Mouse (Mus musculus) left cerebral cortex, adult 8-10 months (tissue): ENCODE measurements around the gene Fermt3. TPM values are rescaled to one million over a fixed set of nuclear protein-coding genes. Genes with fewer than 3 reads are reported as not detected.
"Not testable (repeated sequence)": the region's sequence is repeated elsewhere in the genome, so short reads cannot be mapped to it uniquely, and the experiment has no call there.

Experiments
- DNase-seq, 2 experiments: peaks; one replicate each; pipeline ENCODE4 v3.0.0; 2022; ENCODE audit warnings: low spot score in 2 of 2
- total RNA-seq, 4 experiments: library from RNA; stranded (reverse); gene quantifications; 2 replicates each; pipeline ENCODE4 v1.2.4; 2022

Fermt3 gene
- 10 to 100 TPM in 1 of 4 experiments, 1 to 10 TPM in 3; 4.1 to 11.5 (median 7.1) TPM for total RNA-seq

DNA sequence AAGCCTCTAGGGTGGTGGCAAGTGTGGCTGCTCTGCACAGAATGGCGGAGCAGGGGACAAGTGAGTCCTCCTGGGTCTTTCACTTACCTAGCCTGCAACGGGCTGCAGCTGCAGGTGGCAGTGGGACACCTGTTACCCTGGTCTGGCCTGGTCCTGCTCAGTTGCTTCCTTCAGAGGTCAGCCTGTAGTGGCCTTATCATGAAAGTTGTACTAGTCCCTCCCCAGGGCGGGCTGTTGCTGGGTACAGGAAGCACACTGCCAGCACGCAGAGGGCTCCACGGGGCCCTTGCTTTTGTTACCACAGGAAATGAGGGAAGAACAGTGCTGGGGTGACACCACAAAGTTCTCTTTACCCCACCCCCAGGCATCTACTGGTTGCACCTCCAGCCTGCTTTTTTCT, at the start of gene Fermt3:
Fermt3 (minus strand) TSS at position 279 of the 400 bp plus-strand sequence.
- no peak for DNase-seq

DNA sequence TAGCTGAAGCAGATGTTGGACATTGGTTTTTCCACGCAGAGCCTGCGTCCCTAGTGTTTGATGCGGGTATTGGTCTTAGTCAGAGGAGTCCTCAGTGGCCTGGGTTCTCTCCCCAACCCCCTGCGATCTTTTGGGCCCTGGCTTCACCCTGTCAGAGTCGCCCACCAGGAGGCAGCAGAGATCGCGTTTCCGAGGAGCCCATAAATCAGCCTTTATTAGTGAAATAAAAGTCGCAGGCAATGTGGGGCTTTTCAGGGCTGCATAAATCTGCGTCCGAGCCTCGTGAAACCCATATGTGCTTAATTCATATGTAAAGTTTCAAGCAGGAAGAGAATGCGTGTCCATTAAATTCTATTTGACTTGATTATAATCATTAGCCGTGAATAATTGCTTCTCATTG, 48.9 kb upstream of the Fermt3 start:
- DNase-seq: peak in 1 of 2 experiments; percentile 83

DNA sequence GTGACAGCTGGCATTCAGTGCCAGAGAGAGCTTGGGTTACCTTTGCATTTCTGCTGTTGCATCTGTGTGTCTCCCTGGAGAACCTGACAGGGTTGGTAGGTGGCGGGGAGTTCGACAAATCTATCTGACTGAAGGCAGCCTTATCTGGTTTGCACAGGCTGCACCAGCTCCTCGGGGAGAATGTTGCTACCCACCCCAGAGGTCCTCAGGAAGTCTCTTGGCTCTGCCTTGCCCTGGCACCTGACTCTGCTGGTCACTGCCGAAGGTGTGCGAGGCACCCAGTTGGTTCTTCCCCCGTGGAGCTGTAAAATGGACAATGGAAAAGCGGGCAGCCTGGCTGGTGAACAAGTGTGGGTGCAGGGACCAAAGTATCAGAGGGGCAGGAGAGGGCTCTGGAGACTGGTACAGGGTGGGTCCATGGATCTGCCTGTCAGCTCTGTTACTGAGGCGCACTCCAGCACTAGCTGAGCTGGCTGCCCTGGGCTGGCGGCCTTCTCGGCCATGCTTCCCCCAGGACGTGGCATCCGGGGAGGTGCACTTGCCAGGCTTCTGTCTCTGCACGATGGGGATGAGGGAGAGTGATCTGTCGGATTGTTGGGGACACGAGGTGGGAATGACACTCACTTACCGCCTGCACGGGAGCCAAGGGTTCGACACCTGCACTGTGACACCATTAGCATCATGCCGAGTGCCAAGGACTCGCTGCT, 48.2 kb upstream of the Fermt3 start:
- no peak for DNase-seq

DNA sequence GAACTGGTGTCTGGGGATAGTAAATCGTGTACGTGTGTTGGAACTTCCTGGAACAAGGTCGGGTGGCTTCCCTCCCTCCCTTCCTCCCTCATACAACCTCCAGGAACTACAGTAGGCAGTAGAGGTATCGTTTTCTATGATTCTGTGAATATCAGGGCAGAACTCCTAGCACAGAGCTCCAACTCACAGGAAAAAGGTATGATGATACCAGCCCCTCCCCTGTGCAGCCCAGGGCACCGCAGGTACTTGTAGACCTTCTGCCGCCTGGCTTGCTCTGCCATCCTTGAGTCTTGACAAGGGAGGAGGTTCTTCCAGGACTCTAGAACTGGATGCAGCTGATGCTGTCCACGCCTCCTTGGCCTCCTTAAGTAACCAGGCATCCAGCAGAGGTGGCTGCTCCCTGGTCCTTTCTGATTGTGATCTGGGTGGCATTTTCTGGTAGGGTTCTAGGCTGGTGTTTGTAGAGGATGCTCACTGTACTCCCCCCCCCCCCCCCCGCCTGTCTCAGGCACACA, 47.6 kb upstream of the Fermt3 start:
- no peak for DNase-seq

DNA sequence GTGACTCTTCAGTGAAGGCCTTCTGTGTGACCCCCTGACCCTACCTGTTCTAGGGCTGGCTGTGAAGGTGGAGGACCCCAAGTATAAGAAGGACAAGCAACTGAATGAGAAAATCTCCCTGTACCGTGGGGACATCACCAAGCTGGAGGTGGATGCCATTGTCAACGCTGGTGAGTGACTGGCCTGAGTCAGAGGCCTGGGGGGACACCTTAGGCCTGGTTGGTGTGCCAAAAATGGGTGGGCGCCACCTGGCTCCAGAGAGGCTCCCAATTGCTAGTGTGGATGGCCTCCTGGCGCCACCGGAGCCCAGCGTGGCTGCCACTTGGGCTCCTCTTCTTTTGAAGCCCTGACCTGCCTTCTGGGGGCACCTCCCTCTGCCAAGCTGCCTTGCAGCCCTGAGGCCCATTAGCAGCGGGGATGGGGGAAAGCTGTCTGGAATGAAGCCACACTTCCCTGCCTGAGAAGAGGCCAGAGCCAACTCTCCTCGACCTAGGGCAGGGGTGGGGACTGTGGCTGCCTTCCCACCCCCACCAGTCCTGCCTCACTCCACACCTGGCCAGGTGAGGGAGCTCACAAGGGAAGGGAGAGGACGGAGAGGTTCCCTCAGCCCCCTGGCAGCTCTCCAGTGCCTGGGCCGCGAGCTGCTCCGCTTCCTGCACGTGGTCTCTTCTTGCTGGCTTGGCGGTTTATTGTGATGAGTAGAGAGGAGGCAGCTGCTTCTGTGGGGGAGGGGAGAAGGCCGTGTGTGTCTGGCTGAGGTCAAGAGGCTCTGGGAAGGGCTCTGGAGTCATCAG, 47.0 kb upstream of the Fermt3 start:
- no peak for DNase-seq

DNA sequence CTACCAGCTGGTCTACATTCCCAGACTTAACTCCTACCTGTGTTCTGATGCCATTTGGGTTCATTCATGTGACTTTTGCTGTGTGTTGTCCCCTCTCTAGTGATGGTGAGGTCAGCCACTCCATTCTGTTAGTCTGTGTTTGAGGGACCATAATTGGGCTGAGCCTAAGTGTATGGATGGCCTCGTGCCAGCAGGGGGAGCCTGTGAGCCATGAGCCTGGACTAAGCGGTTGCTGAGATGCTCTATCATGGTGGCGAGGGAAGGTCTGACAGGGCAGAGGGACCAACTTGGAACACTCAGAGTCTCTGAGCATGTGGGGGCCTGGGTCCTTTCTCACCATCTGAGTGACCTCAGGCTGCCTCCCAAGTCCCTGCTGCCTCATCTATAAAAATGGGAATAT, 45.3 kb upstream of the Fermt3 start:
- peak in 1 of 2 experiments; percentile 71 for DNase-seq

DNA sequence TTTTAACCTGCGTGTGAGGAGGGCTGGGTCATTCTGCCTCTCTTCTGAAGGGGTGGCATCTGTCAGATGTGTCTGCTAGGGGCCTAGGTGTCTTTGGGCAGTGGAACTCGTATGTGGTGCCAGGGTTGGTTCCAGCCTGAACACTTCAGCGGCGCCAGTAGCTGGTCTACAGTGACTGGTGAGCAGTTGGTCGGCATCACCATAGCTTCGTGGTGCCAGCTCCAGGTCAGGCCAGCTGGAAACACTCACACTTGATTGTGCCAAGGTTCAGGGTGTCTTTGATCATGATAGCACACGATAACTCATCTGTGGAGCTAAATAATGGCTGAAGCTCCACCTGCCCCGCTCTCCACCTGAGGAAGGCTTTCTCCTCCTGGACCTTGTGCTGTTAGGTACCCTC, 43.6 kb upstream of the Fermt3 start:
- DNase-seq: no peak

DNA sequence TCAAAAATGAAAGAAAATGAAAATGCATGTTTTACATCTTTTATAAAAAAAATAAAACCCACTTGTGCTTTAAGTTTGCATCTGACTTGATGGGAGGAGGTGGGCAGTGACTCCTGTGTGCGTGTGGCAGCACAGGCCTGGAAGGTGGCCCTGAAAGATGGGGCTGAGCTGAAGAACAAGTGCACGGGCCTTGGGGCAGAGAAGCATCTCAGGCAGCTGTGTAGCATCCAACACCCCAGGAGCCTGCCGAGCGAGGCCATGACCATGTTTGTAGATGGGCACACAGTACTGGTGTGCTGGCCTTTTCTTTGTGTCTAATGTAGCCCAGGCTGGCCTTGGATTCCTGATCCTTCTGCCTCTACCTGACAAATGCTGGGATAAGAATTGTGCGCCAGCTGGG, 42.8 kb upstream of the Fermt3 start:
- no peak for DNase-seq

DNA sequence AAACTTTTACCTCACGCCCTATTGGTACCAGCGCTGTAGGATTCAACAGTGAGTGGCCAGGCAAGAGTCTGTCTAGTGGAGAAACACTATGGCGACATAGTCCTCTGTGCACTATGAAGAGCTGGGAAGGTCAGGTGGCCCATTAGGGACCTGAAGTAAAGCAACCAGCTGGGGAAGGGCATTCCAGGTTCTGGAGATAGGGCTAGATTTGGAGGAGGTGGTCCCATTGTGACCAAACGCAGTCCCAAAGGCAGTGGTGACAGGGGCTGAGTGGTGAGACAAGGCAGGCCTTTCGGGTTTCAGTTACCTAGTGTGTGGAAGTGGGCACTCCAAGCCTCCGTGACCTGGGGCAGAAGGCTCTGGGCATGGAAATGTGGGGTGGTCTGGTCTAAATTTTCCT, 39.3 kb upstream of the Fermt3 start:
- no peak for DNase-seq

DNA sequence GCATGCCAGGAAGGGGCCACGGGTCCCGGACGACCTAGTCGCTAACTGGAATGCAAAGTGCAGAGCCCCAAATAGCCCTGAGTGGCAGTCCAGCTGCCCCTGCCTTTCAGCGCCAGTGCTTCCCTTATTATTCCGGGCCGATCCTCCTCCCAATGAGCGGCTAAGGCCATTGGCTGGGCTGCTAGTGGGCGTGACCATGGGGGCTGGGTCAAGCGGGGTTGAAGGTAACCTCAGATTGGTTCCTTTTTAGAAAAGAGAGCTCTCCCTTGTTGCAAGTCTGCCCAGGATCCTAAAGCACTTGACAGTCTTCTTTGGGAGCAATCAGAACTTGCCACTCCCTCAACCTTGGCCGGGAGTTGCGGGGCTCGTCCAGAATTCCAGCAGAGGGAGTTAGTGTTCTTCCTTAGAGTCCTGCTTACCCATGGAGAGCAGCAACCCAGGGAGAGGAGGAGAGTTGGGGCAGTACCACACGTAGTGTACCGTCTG, 38.5 kb upstream of the Fermt3 start:
- DNase-seq: peak; percentile 49 to 66

DNA sequence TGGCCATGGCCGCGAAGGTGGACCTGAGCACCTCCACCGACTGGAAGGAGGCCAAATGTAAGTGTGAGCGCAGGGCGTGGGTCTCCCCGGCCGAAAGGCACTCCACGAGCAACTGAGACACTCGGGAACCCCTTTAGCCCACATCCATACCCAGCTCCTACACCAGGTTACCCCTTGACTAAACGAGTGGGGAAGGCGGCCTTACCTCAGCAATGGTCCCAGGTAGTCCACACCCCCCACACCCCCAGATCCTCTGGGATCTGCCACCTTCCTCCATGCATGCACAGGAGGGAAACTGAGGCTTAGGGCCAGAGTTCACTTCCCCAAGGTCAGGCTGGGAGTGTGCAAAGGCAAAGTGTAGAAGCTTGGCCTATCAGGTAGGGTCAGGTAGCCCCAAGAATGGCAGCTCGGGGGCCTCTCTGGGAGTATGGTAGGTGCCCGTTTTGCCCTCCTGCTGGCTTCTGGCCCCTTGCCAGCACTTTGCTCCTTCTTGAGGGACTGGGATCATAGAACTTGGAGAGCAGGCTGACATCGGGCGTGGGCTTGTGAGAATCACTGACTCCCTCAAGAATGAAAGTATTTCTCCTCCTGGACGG, 38.0 kb upstream of the Fermt3 start:
- peak in 1 of 2 experiments; percentile 52 for DNase-seq

DNA sequence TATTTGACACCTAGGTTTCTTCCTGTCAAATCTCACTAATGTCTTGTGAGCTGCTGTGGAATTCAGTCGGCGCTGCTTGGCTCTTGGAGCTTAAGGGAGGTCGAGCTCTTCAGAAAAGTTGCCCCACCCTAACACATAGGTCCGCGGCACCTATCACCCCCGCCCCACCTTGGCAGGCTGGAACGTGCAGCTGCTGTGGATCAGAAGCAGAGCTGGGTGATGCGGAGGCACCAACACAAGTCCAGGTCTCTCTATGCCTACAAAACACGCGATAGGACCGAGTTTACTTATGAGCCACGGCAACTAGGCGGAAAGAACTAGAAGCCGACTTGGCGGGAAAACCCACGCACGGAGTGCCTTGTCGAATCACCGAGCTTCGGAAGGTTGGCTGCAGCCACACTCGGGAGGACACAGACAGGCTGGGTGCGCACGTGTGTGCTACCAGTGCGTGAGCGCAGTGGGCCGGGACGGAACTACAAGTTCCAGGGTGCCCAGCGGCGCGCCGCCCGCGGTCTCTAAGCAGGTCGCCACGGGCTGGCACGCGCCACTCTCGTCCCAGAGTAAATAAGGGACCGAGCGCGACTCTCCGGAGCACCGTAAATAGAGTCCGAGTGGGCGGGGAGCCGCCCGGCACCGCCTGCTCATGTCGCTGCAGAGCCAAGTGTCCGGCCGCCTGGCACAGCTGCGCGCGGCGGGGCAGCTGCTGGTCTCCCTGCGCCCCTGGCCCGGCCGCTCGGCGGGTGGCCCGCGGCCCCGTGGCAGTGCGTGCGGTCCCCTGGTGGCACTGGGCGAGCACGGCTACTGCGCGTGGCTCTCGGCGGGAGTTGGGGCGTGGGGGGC, 37.2 kb upstream of the Fermt3 start, which contains the start of gene Macrod1:
Macrod1 (plus strand) TSS at position 563 of the 840 bp plus-strand sequence.
- peak; percentile 70 to 88 for DNase-seq

DNA sequence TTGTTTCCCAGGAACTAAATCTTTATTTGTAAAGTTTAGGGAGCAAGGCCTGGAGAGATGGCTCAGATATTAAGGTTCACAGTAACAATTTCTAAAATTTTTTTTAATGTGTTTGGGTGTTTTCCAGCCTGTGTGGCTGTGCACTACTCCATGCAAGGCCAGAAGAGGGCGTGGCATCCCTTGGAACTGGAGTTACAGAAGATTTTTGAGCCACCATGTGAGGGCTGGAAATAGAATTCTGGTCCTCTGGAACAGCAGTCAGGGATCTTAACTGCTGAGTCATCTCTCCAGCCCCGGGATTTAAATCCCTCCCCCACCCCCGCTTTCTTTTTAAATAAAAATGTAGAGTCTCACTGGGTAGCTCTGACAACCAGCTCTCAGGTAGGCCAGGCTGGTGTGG, 35.9 kb upstream of the Fermt3 start:
- no peak for DNase-seq

DNA sequence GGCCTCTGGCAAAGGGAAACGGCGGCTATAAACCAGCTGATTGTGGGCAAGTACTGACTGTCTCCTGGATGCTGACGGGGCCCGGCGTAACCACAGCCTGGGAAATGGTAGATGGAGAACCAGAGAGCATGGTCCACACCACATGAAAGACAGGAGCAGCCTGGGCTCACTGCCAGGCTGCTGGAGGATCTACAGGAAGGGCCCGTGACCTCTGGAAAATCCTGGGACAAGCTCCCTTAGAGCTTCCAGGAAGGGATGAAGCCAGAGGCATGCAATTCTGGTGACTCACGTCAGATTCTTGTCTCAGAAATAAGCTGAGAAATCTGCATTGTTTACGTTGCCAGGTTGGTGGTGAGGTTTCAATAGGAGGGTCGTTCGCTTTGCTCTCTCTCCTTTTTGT, 35.5 kb upstream of the Fermt3 start:
- DNase-seq: no peak

DNA sequence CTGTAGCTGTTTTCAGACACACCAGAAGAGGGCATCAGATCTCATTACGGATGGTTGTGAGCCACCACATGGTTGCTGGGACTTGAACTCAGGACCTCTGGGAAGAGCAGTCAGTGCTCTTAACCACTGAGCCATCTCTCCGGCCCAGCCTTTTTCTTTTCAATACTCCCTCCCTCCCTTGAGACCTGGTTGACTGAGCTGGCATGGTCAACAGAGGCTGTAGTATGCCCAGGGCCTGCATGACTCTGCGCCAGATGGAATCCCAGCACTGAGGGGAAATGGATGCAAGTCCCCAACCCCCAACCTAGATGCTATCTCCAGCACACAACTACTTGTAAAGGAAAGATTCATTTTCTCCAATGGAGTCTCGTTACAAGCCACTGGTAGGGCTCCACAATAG, 34.1 kb upstream of the Fermt3 start:
- DNase-seq: not testable (repeated sequence)

DNA sequence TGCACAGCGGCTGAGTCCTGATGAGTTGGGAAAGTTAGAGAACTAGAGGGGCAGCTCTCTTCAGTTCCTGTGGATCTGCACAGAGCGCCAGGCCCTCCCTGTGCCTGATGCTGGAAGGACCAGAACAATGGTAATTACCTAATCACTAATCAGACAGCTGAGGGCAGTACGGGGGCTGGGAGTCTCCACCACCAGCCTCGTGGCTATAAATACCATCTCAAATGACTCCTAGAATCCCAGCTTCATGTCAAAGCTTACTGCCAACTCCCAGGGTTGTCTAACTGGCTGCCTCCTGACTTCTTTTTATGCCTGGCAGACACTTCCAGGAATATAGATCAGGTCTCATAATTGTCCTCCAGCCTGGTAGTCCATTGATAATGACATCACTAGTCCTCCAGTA, 25.4 kb upstream of the Fermt3 start:
- no peak for DNase-seq

DNA sequence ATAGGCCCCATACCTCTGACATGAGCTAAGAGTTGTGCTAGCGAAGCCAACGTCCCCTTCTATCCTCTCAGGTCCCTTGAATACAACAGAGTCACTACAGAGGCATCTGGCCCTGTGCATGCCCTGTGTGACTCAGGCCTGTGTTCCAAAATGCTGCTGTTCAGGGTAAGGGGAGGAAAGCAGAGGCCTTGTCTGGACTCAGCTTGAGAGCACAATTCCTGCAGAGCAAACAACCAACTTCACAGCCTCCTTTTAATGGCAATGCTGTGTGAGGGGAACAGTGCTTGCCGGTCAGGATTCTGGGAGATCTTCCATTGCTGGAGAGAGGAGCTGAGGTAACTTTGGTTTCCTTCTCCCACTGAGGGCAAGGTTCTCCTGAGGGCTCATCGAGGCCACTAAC, 25.0 kb upstream of the Fermt3 start:
- no peak for DNase-seq

DNA sequence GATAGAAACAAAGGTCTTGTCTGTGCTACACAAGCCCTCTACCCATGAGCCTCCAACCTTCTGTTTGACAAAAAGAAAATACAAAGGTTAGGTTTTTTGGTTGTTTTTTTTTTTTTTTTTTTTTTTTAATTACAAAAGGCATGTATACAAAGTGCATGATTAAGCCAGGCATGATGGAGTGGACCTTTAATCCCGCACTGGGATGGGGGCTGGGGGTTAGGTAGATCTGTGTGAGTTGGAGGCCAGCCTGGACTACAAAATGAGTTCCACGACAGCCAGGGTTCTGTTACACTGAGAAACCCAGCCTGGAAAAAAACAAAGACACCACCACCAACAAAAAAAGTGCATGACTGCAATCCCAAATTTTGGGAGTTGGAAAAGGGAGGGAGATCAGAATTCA, 21.9 kb upstream of the Fermt3 start:
- DNase-seq: no peak

DNA sequence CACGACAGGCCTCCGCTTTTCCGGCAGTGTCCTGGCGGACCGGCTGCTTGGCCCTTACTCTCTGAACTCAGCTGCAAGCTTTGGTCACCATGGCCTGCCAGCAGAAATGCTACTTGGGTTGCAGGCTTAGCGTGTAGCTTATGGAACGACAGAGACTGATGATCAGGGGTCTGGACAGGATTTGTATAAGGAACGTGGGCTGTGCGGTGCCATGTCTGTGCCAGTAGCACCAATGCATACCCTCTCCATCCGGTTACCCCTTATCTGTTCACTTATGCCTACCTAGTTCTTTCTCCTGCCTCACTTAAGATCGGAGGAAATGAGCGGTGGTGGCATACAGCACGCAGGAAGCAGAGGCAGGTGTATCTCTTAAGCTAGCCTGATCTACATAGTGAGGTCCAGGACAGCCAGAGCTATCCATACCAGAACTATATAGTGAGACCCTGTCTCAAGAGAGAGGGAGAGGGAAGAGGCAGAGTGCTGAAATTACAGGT, 21.4 kb upstream of the Fermt3 start:
- DNase-seq: no peak

DNA sequence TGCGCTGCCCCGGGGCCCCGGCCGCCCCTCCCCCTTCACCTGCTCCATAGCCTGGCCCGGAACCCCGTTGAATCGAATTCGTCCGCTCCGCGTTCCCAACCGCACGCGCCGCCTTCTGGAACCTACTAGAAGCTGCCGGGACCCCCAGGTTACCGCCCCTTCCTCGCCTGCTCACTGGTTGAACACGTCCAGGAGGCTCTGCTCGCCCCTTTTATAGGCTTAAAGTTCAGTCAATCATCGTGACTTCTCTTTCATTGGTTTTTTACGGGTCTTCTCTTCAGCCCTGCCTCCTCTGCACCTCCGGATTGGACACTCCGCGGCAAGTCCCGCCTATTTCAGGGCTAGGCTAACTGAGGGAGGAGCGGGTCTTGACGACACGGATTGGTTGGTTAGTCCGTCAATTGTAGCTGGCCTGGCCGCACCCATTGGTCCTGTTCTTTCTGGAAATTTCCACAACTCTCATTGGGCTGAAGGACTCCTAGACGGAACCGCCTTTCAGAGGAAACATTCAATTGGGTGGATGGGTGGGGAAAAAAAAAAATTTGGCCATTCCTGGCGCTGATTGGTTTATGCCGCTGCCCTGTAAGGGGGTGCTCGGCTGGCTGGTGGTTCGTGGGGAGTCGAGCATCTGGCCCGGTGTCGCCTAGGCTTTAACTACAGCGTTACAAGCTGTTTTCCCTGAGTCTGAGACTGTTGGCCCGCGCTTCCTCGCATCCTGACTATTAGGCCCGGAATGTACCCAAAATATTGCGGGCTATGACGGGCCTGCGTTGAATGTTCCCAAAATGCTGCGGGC, 20.8 kb upstream of the Fermt3 start, which contains the start of gene Stip1:
Stip1 (minus strand) TSS at position 127 of the 796 bp plus-strand sequence.
- DNase-seq: peak; percentile 95 to 100
